Mouse (Mus musculus) midbrain, embryonic 10.5 days (tissue): ENCODE results near the gene Dmrtc1c2. TPM values are rescaled to one million over a fixed set of nuclear protein-coding genes. Genes with fewer than 3 reads are reported as not detected.
"Not testable (repeated sequence)": the region's sequence is repeated elsewhere in the genome, so short reads cannot be mapped to it uniquely, and the experiment has no call there.

ENCODE experiments used
- DNase-seq: peaks from one replicate; pipeline ENCODE4 v3.0.0-alpha.2; 2017; ENCODE audit warnings: low spot score
- H3K27ac ChIP-seq: fragments of 300-500 bp; sonication (generic); replicated peaks from 2 replicates; pipeline ENCODE4 v1.5.1; 2016; ENCODE audit warnings: mild to moderate bottlenecking
- H3K27me3 ChIP-seq: fragments of 300-500 bp; sonication (generic); 2 replicates; pipeline ENCODE4 v1.6.1; 2016; ENCODE audit warnings: low read depth, mild to moderate bottlenecking; ENCODE audit not compliant: poor library complexity, severe bottlenecking
- H3K36me3 ChIP-seq: fragments of 300-500 bp; sonication (generic); 2 replicates; pipeline ENCODE4 v1.6.1; 2016; ENCODE audit warnings: mild to moderate bottlenecking, moderate library complexity
- H3K4me1 ChIP-seq: fragments of 300-500 bp; sonication (generic); 2 replicates; pipeline ENCODE4 v1.6.1; 2016
- H3K4me3 ChIP-seq: fragments of 300-500 bp; sonication (generic); 2 replicates; pipeline ENCODE4 v1.5.1; 2016; ENCODE audit warnings: mild to moderate bottlenecking, moderate library complexity
- H3K9me3 ChIP-seq: fragments of 300-500 bp; sonication (generic); replicated peaks from 2 replicates; pipeline ENCODE4 v1.6.1; 2016; ENCODE audit warnings: mild to moderate bottlenecking
- WGBS: fragments of 180-500 bp; shearing (Covaris S2); methylation state at CpG from one replicate; pipeline ENCODE4 v1.1.7; 2016; 5-methylcytosine and 5-hydroxymethylcytosine counted together
- polyA plus RNA-seq: library from polyadenylated mRNA; unstranded; fragments of >200 nt; fragmentation: Nextera tagmentation; extraction: Ambion mirVana; gene quantifications from 2 replicates; pipeline ENCODE4 v1.2.1, GENCODE M21; 2016

The Dmrtc1c2 gene
- not detected in 2 replicates for polyA plus RNA-seq

GRCm38 (mm10) chrX:102854516-102854915, at the start of gene Dmrtc1c2:
Gene Dmrtc1c2, minus strand, starts transcription at chrX:102854616.
- WGBS = 98% methylated on average over 5 of the region's 13 CpGs
- H3K4me3 ChIP-seq, H3K36me3 ChIP-seq, H3K27ac ChIP-seq, H3K4me1 ChIP-seq, H3K27me3 ChIP-seq, H3K9me3 ChIP-seq, DNase-seq: not testable (repeated sequence)

- H3K9me3 ChIP-seq = no peaks in the 10 kb centered on the region
These were observed 13.5 kb upstream of the Dmrtc1c2 start, which contains the start of gene 1700031F05Rik for GRCm38 (mm10) chrX:102867871-102868270. Gene 1700031F05Rik, minus strand, starts transcription at chrX:102867971.

GRCm38 (mm10) chrX:102812311-102812710, 42.1 kb downstream of the Dmrtc1c2 start:
- no peak overlapping the region for H3K4me3 ChIP-seq
- no peaks in the 10 kb centered on the region for H3K36me3 ChIP-seq
- no peaks in the 10 kb centered on the region for H3K9me3 ChIP-seq
- no peak for DNase-seq
- no peak overlapping the region for H3K27ac ChIP-seq
- H3K27me3 ChIP-seq = peaks cover 36% of the 10 kb centered on the region
- 63% methylated on average over 4 of the region's 4 CpGs for WGBS
- H3K4me1 ChIP-seq = no peaks in the 10 kb centered on the region

More at GRCm38 (mm10) chrX:102867871-102868270, 13.5 kb upstream of the Dmrtc1c2 start, which contains the start of gene 1700031F05Rik:
- Histone ChIP-seq H3K4me1 (no peaks in the 10 kb centered on the region), H3K27ac (no peak within 1 kb of the TSS), H3K4me3 (no peak within 1 kb of the TSS), H3K27me3 (peaks cover 58% of the 10 kb centered on the region), H3K36me3 (no peaks in the 10 kb centered on the region)
- DNase-seq = no peak
- WGBS = 84% methylated on average over 6 of the region's 6 CpGs

GRCm38 (mm10) chrX:102802663-102803062, 51.8 kb downstream of the Dmrtc1c2 start, which contains the start of gene Dmrtc1c1:
Gene Dmrtc1c1, plus strand, starts transcription at chrX:102802963.
- H3K27ac ChIP-seq, DNase-seq, H3K4me1 ChIP-seq, H3K9me3 ChIP-seq, H3K4me3 ChIP-seq, H3K36me3 ChIP-seq: not testable (repeated sequence)
- WGBS = no CpG with 5 or more reads among the region's 14 CpGs
- H3K27me3 ChIP-seq = peaks cover 11% of the 10 kb centered on the region; the same call in 1 of the 2 replicates

Other genes with a start within 250 kb of the Dmrtc1c2 start
- gene Phka1, start 210.4 kb downstream of the Dmrtc1c2 start, polyA plus RNA-seq = 5.2 and 7.0 TPM in 2 replicates
- not detected in 2 replicates for gene Gm3880, start 167.6 kb downstream of the Dmrtc1c2 start, polyA plus RNA-seq
- not detected in 2 replicates for gene Gm9112, start 147.0 kb downstream of the Dmrtc1c2 start, polyA plus RNA-seq
- not detected in 2 replicates for gene Dmrtc1b, start 146.8 kb downstream of the Dmrtc1c2 start, polyA plus RNA-seq
- gene Dmrtc1c1, start 51.7 kb downstream of the Dmrtc1c2 start, polyA plus RNA-seq = not detected in 2 replicates
- not detected in 2 replicates for gene 1700031F05Rik, start 13.4 kb upstream of the Dmrtc1c2 start, polyA plus RNA-seq
- gene Dmrtc1a, start 54.1 kb upstream of the Dmrtc1c2 start, polyA plus RNA-seq = 0.12 and 0.55 TPM in 2 replicates
- not detected in 2 replicates for gene 1700011M02Rik, start 54.3 kb upstream of the Dmrtc1c2 start, polyA plus RNA-seq
- not detected in 2 replicates for gene 1700018G05Rik, start 73.8 kb upstream of the Dmrtc1c2 start, polyA plus RNA-seq